Mouse (Mus musculus): Measurements from ENCODE around the gene Acta1. TPM values are rescaled to one million over a fixed set of nuclear protein-coding genes. Genes with fewer than 3 reads are reported as not detected.

The Acta1 gene
- polyA plus RNA-seq, 1 experiment = 9,007 TPM

- peak overlapping the region; percentile 67 for H3K4me3 ChIP-seq
- H3K4me2 ChIP-seq (ENCODE audit: low read depth) = peak overlapping the region; percentile 65
- H3K79me2 ChIP-seq (ENCODE audit: control insufficient read depth, insufficient read depth) = peaks cover 6% of the 10 kb centered on the region
- H3K27me3 ChIP-seq (ENCODE audit: control insufficient read depth, insufficient read depth, insufficient read length) = no peaks in the 10 kb centered on the region
- TF ChIP-seq REST (IDR thresholded peaks at IDR 0.05; ENCODE audit: insufficient read depth, insufficient read length) (no peak), POLR2AphosphoS2 (IDR thresholded peaks at IDR 0.05; ENCODE audit: insufficient read length, low read depth) (no peak), MYOG (IDR thresholded peaks at IDR 0.05; ENCODE audit: control insufficient read depth in 1 of 3, insufficient read depth in 1 of 3, insufficient read length in 2 of 3, low read depth in 2 of 3) (peak; percentile 97 to 99 (median 99)), TCF3 (IDR thresholded peaks at IDR 0.05; ENCODE audit: insufficient read length, low read depth) (peak; percentile 96), MYOD1 (IDR thresholded peaks at IDR 0.05; ENCODE audit: control insufficient read depth in 1 of 3, insufficient read length in 2 of 3, low read depth in 2 of 3) (peak; percentile 96 to 100 (median 99)), TCF12 (IDR thresholded peaks at IDR 0.05; ENCODE audit: insufficient read depth, poor library complexity, severe bottlenecking) (peak; percentile 98)
- H3ac ChIP-seq (ENCODE audit: control insufficient read depth, insufficient read length) = no peak overlapping the region
- no peaks in the 10 kb centered on the region for H3K36me3 ChIP-seq (ENCODE audit: control insufficient read depth, insufficient read depth)
Measured at GRCm38 (mm10) chr8:123895230-123895629, 679 bp upstream of the Acta1 start.

DNA sequence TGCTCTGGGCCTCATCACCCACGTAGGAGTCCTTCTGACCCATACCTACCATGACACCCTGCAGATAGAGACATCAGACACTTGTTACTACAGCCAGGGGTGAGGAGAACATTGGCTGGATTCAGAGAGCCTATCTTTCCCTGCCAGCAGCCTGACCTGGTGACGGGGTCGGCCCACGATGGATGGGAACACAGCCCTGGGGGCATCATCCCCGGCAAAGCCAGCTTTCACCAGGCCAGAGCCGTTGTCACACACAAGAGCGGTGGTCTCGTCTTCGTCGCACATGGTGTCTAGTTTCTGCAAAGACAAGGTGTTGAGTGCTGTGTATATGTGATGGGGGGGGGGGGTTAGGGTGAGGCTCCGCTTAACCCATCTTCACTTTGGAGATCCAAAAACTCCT, 1.1 kb downstream of the Acta1 start:
- peak overlapping the region; percentile 10 for H3ac ChIP-seq (ENCODE audit: control insufficient read depth, insufficient read length)
- H3K79me2 ChIP-seq (ENCODE audit: control insufficient read depth, insufficient read depth) = peaks cover 6% of the 10 kb centered on the region
- no peaks in the 10 kb centered on the region for H3K27me3 ChIP-seq (ENCODE audit: control insufficient read depth, insufficient read depth, insufficient read length)
- H3K36me3 ChIP-seq (ENCODE audit: control insufficient read depth, insufficient read depth) = no peaks in the 10 kb centered on the region
- H3K4me2 ChIP-seq (ENCODE audit: low read depth) = peak overlapping the region; percentile 54
- TF ChIP-seq POLR2AphosphoS2 (IDR thresholded peaks at IDR 0.05; ENCODE audit: insufficient read length, low read depth) (peak; percentile 55), REST (IDR thresholded peaks at IDR 0.05; ENCODE audit: insufficient read depth, insufficient read length) (no peak)
- peak overlapping the region; percentile 67 for H3K4me3 ChIP-seq

GRCm38 (mm10) chr8:123892586-123893155, 1.9 kb downstream of the Acta1 start:
- H3K4me3 ChIP-seq = peak overlapping the region; percentile 67
- H3K27me3 ChIP-seq (ENCODE audit: control insufficient read depth, insufficient read depth, insufficient read length) = no peaks in the 10 kb centered on the region
- no peak for TF ChIP-seq SRF (IDR thresholded peaks at IDR 0.05; ENCODE audit: control insufficient read depth, insufficient read length, low read depth)
- no peak for TF ChIP-seq TCF3 (IDR thresholded peaks at IDR 0.05; ENCODE audit: insufficient read length, low read depth)
- peak; percentile 65 for TF ChIP-seq POLR2A (IDR thresholded peaks at IDR 0.05; ENCODE audit: insufficient read length, low read depth)
- TF ChIP-seq E2F4 (IDR thresholded peaks at IDR 0.05; ENCODE audit: insufficient read depth) = no peak
- peak in 1 of 3 experiments; percentile 3 for TF ChIP-seq MYOG (IDR thresholded peaks at IDR 0.05; ENCODE audit: control insufficient read depth in 1 of 3, insufficient read depth in 1 of 3, insufficient read length in 2 of 3, low read depth in 2 of 3)
- TF ChIP-seq MYOD1 (IDR thresholded peaks at IDR 0.05; ENCODE audit: control insufficient read depth in 1 of 3, insufficient read length in 2 of 3, low read depth in 2 of 3) = peak in 1 of 3 experiments; percentile 5
- peak; percentile 75 for TF ChIP-seq POLR2AphosphoS2 (IDR thresholded peaks at IDR 0.05; ENCODE audit: insufficient read length, low read depth)
- no peak for TF ChIP-seq CEBPB (IDR thresholded peaks at IDR 0.05; ENCODE audit: insufficient read depth, poor library complexity, severe bottlenecking)
- no peak for TF ChIP-seq MAX (IDR thresholded peaks at IDR 0.05; ENCODE audit: low read depth)
- TF ChIP-seq USF1 (IDR thresholded peaks at IDR 0.05; ENCODE audit: low read depth) = no peak
- TF ChIP-seq TCF12 (IDR thresholded peaks at IDR 0.05; ENCODE audit: insufficient read depth, poor library complexity, severe bottlenecking) = no peak
- no peak for TF ChIP-seq REST (IDR thresholded peaks at IDR 0.05; ENCODE audit: insufficient read depth, insufficient read length)
- H3K79me2 ChIP-seq (ENCODE audit: control insufficient read depth, insufficient read depth) = peaks cover 6% of the 10 kb centered on the region
- H3ac ChIP-seq (ENCODE audit: control insufficient read depth, insufficient read length) = peak overlapping the region; percentile 10
- peak overlapping the region; percentile 54 for H3K4me2 ChIP-seq (ENCODE audit: low read depth)
- no peaks in the 10 kb centered on the region for H3K36me3 ChIP-seq (ENCODE audit: control insufficient read depth, insufficient read depth)

GRCm38 (mm10) chr8:123891883-123892585, 2.5 kb downstream of the Acta1 start:
- Histone ChIP-seq H3K4me2 (ENCODE audit: low read depth) (peak overlapping the region; percentile 54), H3K27me3 (ENCODE audit: control insufficient read depth, insufficient read depth, insufficient read length) (no peaks in the 10 kb centered on the region), H3K36me3 (ENCODE audit: control insufficient read depth, insufficient read depth) (no peaks in the 10 kb centered on the region), H3K79me2 (ENCODE audit: control insufficient read depth, insufficient read depth) (peaks cover 6% of the 10 kb centered on the region), H3K4me3 (peak overlapping the region; percentile 67), H3ac (ENCODE audit: control insufficient read depth, insufficient read length) (peak overlapping the region; percentile 1)
- no peak for TF ChIP-seq CEBPB (IDR thresholded peaks at IDR 0.05; ENCODE audit: insufficient read depth, poor library complexity, severe bottlenecking)
- TF ChIP-seq TCF12 (IDR thresholded peaks at IDR 0.05; ENCODE audit: insufficient read depth, poor library complexity, severe bottlenecking) = no peak
- TF ChIP-seq USF1 (IDR thresholded peaks at IDR 0.05; ENCODE audit: low read depth) = peak; percentile 19
- peak in 2 of 3 experiments; percentile 7 to 26 for TF ChIP-seq MYOG (IDR thresholded peaks at IDR 0.05; ENCODE audit: control insufficient read depth in 1 of 3, insufficient read depth in 1 of 3, insufficient read length in 2 of 3, low read depth in 2 of 3)
- TF ChIP-seq POLR2AphosphoS2 (IDR thresholded peaks at IDR 0.05; ENCODE audit: insufficient read length, low read depth) = peak; percentile 94
- TF ChIP-seq E2F4 (IDR thresholded peaks at IDR 0.05; ENCODE audit: insufficient read depth) = no peak
- no peak for TF ChIP-seq SRF (IDR thresholded peaks at IDR 0.05; ENCODE audit: control insufficient read depth, insufficient read length, low read depth)
- TF ChIP-seq MYOD1 (IDR thresholded peaks at IDR 0.05; ENCODE audit: control insufficient read depth in 1 of 3, insufficient read length in 2 of 3, low read depth in 2 of 3) = peak in 1 of 3 experiments; percentile 2
- no peak for TF ChIP-seq MAX (IDR thresholded peaks at IDR 0.05; ENCODE audit: low read depth)
- no peak for TF ChIP-seq REST (IDR thresholded peaks at IDR 0.05; ENCODE audit: insufficient read depth, insufficient read length)
- peak; percentile 89 for TF ChIP-seq POLR2A (IDR thresholded peaks at IDR 0.05; ENCODE audit: insufficient read length, low read depth)
- no peak for TF ChIP-seq TCF3 (IDR thresholded peaks at IDR 0.05; ENCODE audit: insufficient read length, low read depth)

Measured in myocyte (in vitro differentiated cells).